Mouse (Mus musculus): ENCODE results near the gene Dbp. TPM values are rescaled to one million over a fixed set of nuclear protein-coding genes. Genes with fewer than 3 reads are reported as not detected.

The Dbp gene
- polyA plus RNA-seq, 1 experiment from 2014 or later = 3.6 TPM

GRCm38 (mm10) chr7:45709677-45710355 lies 4.9 kb downstream of the Dbp start:
- Histone ChIP-seq H3K27ac (ENCODE audit: low read depth) (no peak overlapping the region), H3K36me3 (replicated peaks; ENCODE audit: insufficient read depth, low read length) (peaks cover 36% of the 10 kb centered on the region), H3K4me1 (ENCODE audit: insufficient read depth) (peaks cover 58% of the 10 kb centered on the region), H3K9me3 (ENCODE audit: low read length) (no peaks in the 10 kb centered on the region), H3K27me3 (ENCODE audit: insufficient read depth, low read length) (no peaks in the 10 kb centered on the region), H3K9ac (replicated peaks) (no peak overlapping the region), H3K4me2 (ENCODE audit: low read depth, low read length) (no peak overlapping the region), H3K4me3 (ENCODE audit: low read depth, low read length) (no peak overlapping the region)
- ATAC-seq (no peak), DNase-seq (no peak)
- WGBS (ENCODE audit: insufficient replicate concordance) = 80% methylated on average over 14 of the region's 14 CpGs
- no peak for TF ChIP-seq CTCF (IDR thresholded peaks at IDR 0.05; ENCODE audit: low read depth)
- TF ChIP-seq EP300 (IDR thresholded peaks at IDR 0.05; ENCODE audit: low read depth) = no peak

GRCm38 (mm10) chr7:45710477-45711191 lies 5.7 kb downstream of the Dbp start:
- H3K36me3 ChIP-seq (replicated peaks; ENCODE audit: insufficient read depth, low read length) = peaks cover 36% of the 10 kb centered on the region
- TF ChIP-seq EP300 (IDR thresholded peaks at IDR 0.05; ENCODE audit: low read depth) (no peak), CTCF (IDR thresholded peaks at IDR 0.05; ENCODE audit: low read depth) (no peak)
- H3K27ac ChIP-seq (ENCODE audit: low read depth) = no peak overlapping the region
- H3K4me2 ChIP-seq (ENCODE audit: low read depth, low read length) = no peak overlapping the region
- H3K9ac ChIP-seq (replicated peaks) = no peak overlapping the region
- ATAC-seq (no peak), DNase-seq (no peak)
- H3K4me1 ChIP-seq (ENCODE audit: insufficient read depth) = peaks cover 53% of the 10 kb centered on the region
- no peaks in the 10 kb centered on the region for H3K9me3 ChIP-seq (ENCODE audit: low read length)
- WGBS (ENCODE audit: insufficient replicate concordance) = 88% methylated on average over 20 of the region's 20 CpGs
- no peak overlapping the region for H3K4me3 ChIP-seq (ENCODE audit: low read depth, low read length)
- no peaks in the 10 kb centered on the region for H3K27me3 ChIP-seq (ENCODE audit: insufficient read depth, low read length)

DNA sequence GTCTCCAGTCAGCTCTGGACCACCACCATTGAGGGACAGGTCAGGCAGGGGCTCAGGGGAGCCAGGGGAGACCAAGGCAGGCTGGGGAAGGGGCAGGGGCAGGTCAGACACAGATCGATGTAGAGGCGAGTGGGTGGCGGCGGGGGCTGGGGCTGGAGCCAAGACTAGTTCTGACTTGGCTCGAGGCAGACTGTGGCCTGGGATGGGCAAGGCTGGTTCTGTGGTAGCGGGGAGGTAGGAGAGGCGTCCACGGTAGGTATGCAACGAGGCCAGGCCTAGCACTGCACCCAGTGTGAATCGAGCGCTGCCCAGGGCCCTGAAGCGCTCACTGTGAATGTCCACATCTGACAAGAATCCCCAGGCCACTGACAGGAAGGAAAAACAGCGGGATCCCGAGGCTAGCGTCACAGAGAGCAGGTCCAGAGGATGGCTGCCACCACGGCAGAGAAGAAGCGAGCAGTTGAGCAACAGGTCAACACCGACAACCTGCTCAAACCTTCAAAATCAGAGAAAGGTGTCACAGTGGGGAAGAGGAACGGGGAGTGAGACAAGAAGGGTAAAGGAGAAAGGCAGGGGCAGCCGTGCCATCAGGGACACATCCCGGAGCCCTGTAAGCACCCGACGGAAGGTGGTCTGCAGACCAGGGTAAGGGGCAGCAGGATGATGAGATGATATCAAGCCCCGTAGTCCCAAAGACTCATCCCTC lies 6.6 kb downstream of the Dbp start:
- ATAC-seq (no peak), DNase-seq (no peak)
- 89% methylated on average over 24 of the region's 24 CpGs for WGBS (ENCODE audit: insufficient replicate concordance)
- TF ChIP-seq EP300 (IDR thresholded peaks at IDR 0.05; ENCODE audit: low read depth) (no peak), CTCF (IDR thresholded peaks at IDR 0.05; ENCODE audit: low read depth) (no peak)
- H3K9ac ChIP-seq (replicated peaks) = no peak overlapping the region
- H3K27ac ChIP-seq (ENCODE audit: low read depth) = no peak overlapping the region
- H3K4me2 ChIP-seq (ENCODE audit: low read depth, low read length) = no peak overlapping the region
- no peak overlapping the region for H3K4me3 ChIP-seq (ENCODE audit: low read depth, low read length)
- no peaks in the 10 kb centered on the region for H3K9me3 ChIP-seq (ENCODE audit: low read length)
- peaks cover 36% of the 10 kb centered on the region for H3K36me3 ChIP-seq (replicated peaks; ENCODE audit: insufficient read depth, low read length)
- H3K4me1 ChIP-seq (ENCODE audit: insufficient read depth) = peaks cover 51% of the 10 kb centered on the region
- no peaks in the 10 kb centered on the region for H3K27me3 ChIP-seq (ENCODE audit: insufficient read depth, low read length)

DNA sequence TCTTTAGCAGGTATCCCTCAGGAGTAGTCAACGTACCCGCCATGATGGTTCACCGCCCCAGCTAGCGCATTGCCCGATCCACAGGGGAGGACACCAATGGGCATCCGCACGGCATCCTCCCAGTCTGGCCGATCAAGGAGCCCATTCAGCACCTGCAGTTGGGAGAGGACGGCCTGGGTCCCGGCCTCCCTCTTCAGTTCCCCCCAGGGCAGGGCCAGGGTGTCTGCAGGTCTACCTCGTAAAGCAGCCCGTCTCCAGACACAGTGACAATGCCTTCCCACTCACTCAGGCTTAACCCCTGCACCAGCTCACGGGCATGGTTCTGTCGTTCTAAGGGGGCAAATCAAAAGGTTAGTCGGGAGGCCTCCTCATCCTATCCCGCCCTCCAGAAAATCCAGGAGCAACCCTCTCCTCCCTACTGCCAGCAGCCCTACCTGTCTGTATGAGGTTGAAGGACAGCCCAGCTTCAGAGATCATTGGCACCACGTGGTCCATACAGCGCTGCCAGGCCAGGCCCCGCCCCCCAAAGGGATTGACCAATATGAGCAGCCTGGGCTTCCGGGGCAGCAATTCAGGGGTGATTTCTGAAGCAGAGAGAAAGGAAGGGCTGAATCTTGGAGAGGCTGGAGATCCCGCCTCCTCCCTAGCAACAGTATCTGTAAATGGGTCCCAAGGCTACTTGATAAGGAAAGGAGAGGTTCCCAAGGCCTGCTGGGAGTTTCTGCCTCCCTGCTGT lies 7.3 kb downstream of the Dbp start:
- DNase-seq (peak; percentile 80), ATAC-seq (peak; percentile 16)
- Histone ChIP-seq H3K27ac (ENCODE audit: low read depth) (peak overlapping the region; percentile 88), H3K9me3 (ENCODE audit: low read length) (no peaks in the 10 kb centered on the region), H3K4me2 (ENCODE audit: low read depth, low read length) (no peak overlapping the region), H3K9ac (replicated peaks) (no peak overlapping the region), H3K4me3 (ENCODE audit: low read depth, low read length) (no peak overlapping the region), H3K4me1 (ENCODE audit: insufficient read depth) (peaks cover 51% of the 10 kb centered on the region), H3K27me3 (ENCODE audit: insufficient read depth, low read length) (no peaks in the 10 kb centered on the region), H3K36me3 (replicated peaks; ENCODE audit: insufficient read depth, low read length) (peaks cover 36% of the 10 kb centered on the region)
- no peak for TF ChIP-seq EP300 (IDR thresholded peaks at IDR 0.05; ENCODE audit: low read depth)
- no peak for TF ChIP-seq CTCF (IDR thresholded peaks at IDR 0.05; ENCODE audit: low read depth)
- WGBS (ENCODE audit: insufficient replicate concordance) = 85% methylated on average over 21 of the region's 21 CpGs

DNA sequence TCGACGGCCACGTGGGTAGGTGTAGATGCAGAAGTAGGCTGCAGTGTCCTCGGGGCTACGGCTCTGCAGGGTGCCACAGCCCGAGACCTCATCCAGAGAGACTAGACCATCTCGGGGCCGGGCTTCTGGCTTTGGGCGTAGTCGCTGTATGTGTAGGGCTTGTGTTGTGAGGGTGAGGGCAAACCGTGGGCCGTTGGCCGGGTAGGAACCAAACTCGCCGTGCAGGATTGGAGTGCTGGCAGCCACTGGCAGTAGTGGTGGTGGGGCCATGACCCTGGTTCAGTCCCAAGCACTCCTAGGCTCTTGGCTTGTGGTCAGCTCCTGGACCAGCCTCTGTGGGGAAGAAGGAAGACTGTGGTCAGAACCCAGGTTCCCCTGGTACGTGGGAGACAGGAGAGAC lies 8.5 kb downstream of the Dbp start:
- Histone ChIP-seq H3K4me3 (ENCODE audit: low read depth, low read length) (0 out of 2 replicates have a peak overlapping the region, but pooled peaks have one; percentile 84), H3K9me3 (ENCODE audit: low read length) (no peaks in the 10 kb centered on the region), H3K9ac (replicated peaks) (peak overlapping the region; percentile 16), H3K4me2 (ENCODE audit: low read depth, low read length) (peak overlapping the region; percentile 89), H3K27me3 (ENCODE audit: insufficient read depth, low read length) (no peaks in the 10 kb centered on the region), H3K27ac (ENCODE audit: low read depth) (peak overlapping the region; percentile 88), H3K36me3 (replicated peaks; ENCODE audit: insufficient read depth, low read length) (peaks cover 36% of the 10 kb centered on the region), H3K4me1 (ENCODE audit: insufficient read depth) (peaks cover 42% of the 10 kb centered on the region)
- TF ChIP-seq EP300 (IDR thresholded peaks at IDR 0.05; ENCODE audit: low read depth) (no peak), CTCF (IDR thresholded peaks at IDR 0.05; ENCODE audit: low read depth) (no peak)
- WGBS (ENCODE audit: insufficient replicate concordance) = 90% methylated on average over 16 of the region's 16 CpGs
- DNase-seq (no peak), ATAC-seq (no peak)

Data from liver, postnatal 0 days (tissue).